Mouse (Mus musculus) limb, embryonic 14.5 days (tissue): ENCODE measurements around the gene Gm28372. TPM values are rescaled to one million over a fixed set of nuclear protein-coding genes. Genes with fewer than 3 reads are reported as not detected.
A peak's percentile ranks its signal among the peaks of the same experiment; 100 is the strongest.

Experiments
- ATAC-seq: fragments of 200-750 bp; cut with Nextera tagmentation; 2 replicates; pipeline ENCODE4 v1.8.0; 2017; ENCODE audit warnings: low read depth, moderate number of reproducible peaks, moderate TSS enrichment; ENCODE audit not compliant: low FRiP score
- DNase-seq: peaks from one replicate; pipeline ENCODE4 v3.0.0-alpha.2; 2015; ENCODE audit warnings: low spot score
- H3K27ac ChIP-seq: fragments of 300-500 bp; sonication (generic); replicated peaks from 2 replicates; pipeline ENCODE4 v1.5.1; 2014; ENCODE audit warnings: low read depth, mild to moderate bottlenecking, low read length, moderate library complexity, mixed read lengths
- H3K27me3 ChIP-seq: fragments of 300-500 bp; sonication (generic); 2 replicates; pipeline ENCODE4 v1.6.1; 2014; ENCODE audit warnings: low read length, mixed read lengths; ENCODE audit not compliant: control insufficient read depth, insufficient read depth
- H3K36me3 ChIP-seq: fragments of 300-500 bp; sonication (generic); 2 replicates; pipeline ENCODE4 v1.6.1; 2014; ENCODE audit warnings: mild to moderate bottlenecking, low read length, moderate library complexity, mixed read lengths; ENCODE audit not compliant: control insufficient read depth, insufficient read depth
- H3K4me1 ChIP-seq: fragments of 300-500 bp; sonication (generic); 2 replicates; pipeline ENCODE4 v1.6.1; 2014; ENCODE audit warnings: antibody characterized with exemption, low read length, mixed read lengths; ENCODE audit not compliant: control insufficient read depth, insufficient read depth
- H3K4me2 ChIP-seq: fragments of 300-500 bp; sonication (generic); replicated peaks from 2 replicates; pipeline ENCODE4 v1.6.1; 2014; ENCODE audit warnings: low read depth, mild to moderate bottlenecking, low read length, moderate library complexity; ENCODE audit not compliant: severe bottlenecking
- H3K4me3 ChIP-seq: fragments of 300-500 bp; sonication (generic); replicated peaks from 2 replicates; pipeline ENCODE4 v1.5.1; 2014; ENCODE audit warnings: low read length
- H3K9ac ChIP-seq: fragments of 300-500 bp; sonication (generic); 2 replicates; pipeline ENCODE4 v1.6.1; 2014; ENCODE audit warnings: mild to moderate bottlenecking, low read depth, low read length, moderate library complexity; ENCODE audit not compliant: severe bottlenecking
- H3K9me3 ChIP-seq: fragments of 300-500 bp; sonication (generic); 2 replicates; pipeline ENCODE4 v1.6.1; 2016; ENCODE audit warnings: low read length; ENCODE audit not compliant: control insufficient read depth
- POLR2A ChIP-seq: fragments of 200-500 bp; IDR thresholded peaks from 2 replicates; pipeline ENCODE4 v1.8.0; 2012; ENCODE audit warnings: inconsistent platforms, mild to moderate bottlenecking, moderate library complexity, borderline replicate concordance; ENCODE audit not compliant: insufficient read depth, insufficient read length; ENCODE audit errors: extremely low read depth
- WGBS: fragments of 180-500 bp; shearing (Covaris S2); extraction: QIAGEN DNeasy Blood & Tissue Kit; methylation state at CpG from one replicate; pipeline ENCODE4 v1.1.7; 2014; 5-methylcytosine and 5-hydroxymethylcytosine counted together
- polyA plus RNA-seq, 2 experiments: library from polyadenylated mRNA; depleted of rRNA in 1 of 2; stranded (reverse) in 1 of 2; unstranded in 1 of 2; fragments of >200 nt; fragmentation: Nextera tagmentation in 1 of 2; extraction: Ambion mirVana in 1 of 2; gene quantifications; 2 replicates each; pipeline versions ENCODE4 v1.2.1 to v1.2.3; 2012 to 2014

The Gm28372 gene
- not detected in 2 replicates for polyA plus RNA-seq (2012; rRNA removed)
- polyA plus RNA-seq (2014; fragmentation: Nextera tagmentation; extraction: Ambion mirVana), result not detected in 2 replicates

GRCm38 (mm10) chr2:130404939-130405338 lies at the start of gene Gm28372, which contains the start of gene 1700020A23Rik:
Gene Gm28372 (plus strand): TSS chr2:130405239.
Gene 1700020A23Rik (plus strand): TSS chr2:130405259.
- H3K9ac ChIP-seq, result no peak within 1 kb of the TSS
- no peak within 1 kb of the TSS for H3K4me3 ChIP-seq
- ATAC-seq (no peak), DNase-seq (no peak)
- H3K27me3 ChIP-seq, result no peaks in the 10 kb centered on the region
- no peaks in the 10 kb centered on the region for H3K9me3 ChIP-seq
- H3K4me1 ChIP-seq, result peaks cover 30% of the 10 kb centered on the region
- no peak for TF ChIP-seq POLR2A
- no peaks in the 10 kb centered on the region for H3K36me3 ChIP-seq
- WGBS, result 92% methylated on average over 1 of the region's 1 CpGs
- no peak within 1 kb of the TSS for H3K4me2 ChIP-seq
- no peak within 1 kb of the TSS for H3K27ac ChIP-seq

DNA sequence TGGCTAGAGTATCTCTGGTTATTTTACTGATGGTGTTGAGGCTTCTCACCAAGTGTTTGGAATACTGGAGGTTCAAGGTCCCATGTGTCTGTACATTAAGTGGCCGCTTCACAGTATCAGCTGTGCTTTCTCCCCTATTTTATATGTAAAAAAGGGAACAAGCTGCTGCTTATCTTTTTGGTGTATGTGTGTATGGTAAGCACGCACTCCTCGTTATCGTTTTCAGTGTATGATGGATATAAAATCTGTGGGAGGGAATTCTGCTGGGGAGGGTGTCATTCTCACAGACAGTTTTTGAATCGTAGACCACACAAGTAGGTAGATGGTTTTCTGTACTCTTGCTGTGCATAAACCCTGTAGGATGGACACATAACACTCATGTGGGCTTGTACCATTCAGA lies 47.5 kb upstream of the Gm28372 start:
- H3K27me3 ChIP-seq, result peaks cover 47% of the 10 kb centered on the region
- H3K9ac ChIP-seq, result no peak overlapping the region
- no peak for TF ChIP-seq POLR2A
- 92% methylated on average over 5 of the region's 5 CpGs for WGBS
- H3K4me1 ChIP-seq, result no peaks in the 10 kb centered on the region
- H3K4me2 ChIP-seq, result no peak overlapping the region
- no peak overlapping the region for H3K27ac ChIP-seq
- H3K36me3 ChIP-seq, result no peaks in the 10 kb centered on the region
- ATAC-seq (no peak), DNase-seq (no peak)
- no peak overlapping the region for H3K4me3 ChIP-seq
- no peaks in the 10 kb centered on the region for H3K9me3 ChIP-seq

DNA sequence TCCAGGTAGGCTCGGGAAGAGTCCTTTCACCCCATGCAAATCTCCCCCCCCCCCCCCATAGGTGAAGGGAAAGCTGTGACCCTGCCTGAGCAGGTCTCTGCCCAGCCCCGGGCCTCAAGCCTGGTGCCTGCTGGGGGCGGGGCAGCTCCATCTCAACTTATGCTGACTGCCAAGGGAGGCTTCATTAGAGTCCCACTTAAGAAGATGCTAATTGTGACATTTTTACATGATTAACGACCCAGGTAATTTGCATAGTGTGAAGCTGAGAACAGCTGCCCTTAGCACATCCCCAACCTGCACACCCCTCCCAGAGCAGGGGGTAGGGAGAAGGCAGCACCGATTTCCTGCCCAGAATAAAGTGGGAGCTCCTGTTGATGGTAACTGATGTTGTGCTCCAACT lies 46.2 kb upstream of the Gm28372 start:
- Histone ChIP-seq H3K4me3 (no peak overlapping the region), H3K27ac (no peak overlapping the region), H3K27me3 (peaks cover 60% of the 10 kb centered on the region), H3K4me2 (no peak overlapping the region), H3K4me1 (no peaks in the 10 kb centered on the region), H3K36me3 (no peaks in the 10 kb centered on the region), H3K9ac (no peak overlapping the region), H3K9me3 (no peaks in the 10 kb centered on the region)
- DNase-seq (no peak), ATAC-seq (no peak)
- TF ChIP-seq POLR2A, result no peak
- 13% methylated on average over 5 of the region's 5 CpGs for WGBS

DNA sequence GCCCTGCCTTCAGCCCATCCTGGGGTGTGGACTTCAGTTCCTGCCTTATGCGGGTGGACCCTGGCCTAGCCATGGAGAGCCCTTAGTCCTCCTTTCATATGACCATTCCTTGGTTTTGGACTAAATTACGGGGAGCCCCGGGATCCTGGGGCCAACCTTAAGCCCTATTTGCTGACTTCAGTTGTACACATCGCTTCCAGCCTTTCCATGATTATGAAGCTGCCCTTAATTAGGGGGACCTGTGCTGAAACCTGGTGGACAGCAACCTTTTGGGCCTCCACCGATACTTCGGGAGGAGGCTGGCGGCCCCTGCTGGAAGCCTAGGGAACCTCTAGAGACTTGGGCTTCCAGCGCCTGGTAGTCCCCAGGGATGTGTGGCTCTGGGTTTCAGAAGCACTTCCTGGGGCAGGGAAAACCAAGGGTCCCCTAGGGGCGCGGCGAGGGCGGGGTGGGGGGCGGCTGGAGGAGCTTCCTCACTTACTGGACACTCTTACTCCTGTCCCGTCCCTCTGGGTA lies 42.5 kb upstream of the Gm28372 start:
- TF ChIP-seq POLR2A, result no peak
- no peak overlapping the region for H3K9ac ChIP-seq
- H3K4me1 ChIP-seq, result no peaks in the 10 kb centered on the region
- H3K9me3 ChIP-seq, result no peaks in the 10 kb centered on the region
- H3K36me3 ChIP-seq, result no peaks in the 10 kb centered on the region
- H3K4me3 ChIP-seq, result no peak overlapping the region
- DNase-seq, result peak; percentile 69
- peaks cover 79% of the 10 kb centered on the region for H3K27me3 ChIP-seq
- WGBS, result 4% methylated on average over 14 of the region's 14 CpGs
- ATAC-seq, result no peak
- H3K4me2 ChIP-seq, result no peak overlapping the region
- no peak overlapping the region for H3K27ac ChIP-seq

DNA sequence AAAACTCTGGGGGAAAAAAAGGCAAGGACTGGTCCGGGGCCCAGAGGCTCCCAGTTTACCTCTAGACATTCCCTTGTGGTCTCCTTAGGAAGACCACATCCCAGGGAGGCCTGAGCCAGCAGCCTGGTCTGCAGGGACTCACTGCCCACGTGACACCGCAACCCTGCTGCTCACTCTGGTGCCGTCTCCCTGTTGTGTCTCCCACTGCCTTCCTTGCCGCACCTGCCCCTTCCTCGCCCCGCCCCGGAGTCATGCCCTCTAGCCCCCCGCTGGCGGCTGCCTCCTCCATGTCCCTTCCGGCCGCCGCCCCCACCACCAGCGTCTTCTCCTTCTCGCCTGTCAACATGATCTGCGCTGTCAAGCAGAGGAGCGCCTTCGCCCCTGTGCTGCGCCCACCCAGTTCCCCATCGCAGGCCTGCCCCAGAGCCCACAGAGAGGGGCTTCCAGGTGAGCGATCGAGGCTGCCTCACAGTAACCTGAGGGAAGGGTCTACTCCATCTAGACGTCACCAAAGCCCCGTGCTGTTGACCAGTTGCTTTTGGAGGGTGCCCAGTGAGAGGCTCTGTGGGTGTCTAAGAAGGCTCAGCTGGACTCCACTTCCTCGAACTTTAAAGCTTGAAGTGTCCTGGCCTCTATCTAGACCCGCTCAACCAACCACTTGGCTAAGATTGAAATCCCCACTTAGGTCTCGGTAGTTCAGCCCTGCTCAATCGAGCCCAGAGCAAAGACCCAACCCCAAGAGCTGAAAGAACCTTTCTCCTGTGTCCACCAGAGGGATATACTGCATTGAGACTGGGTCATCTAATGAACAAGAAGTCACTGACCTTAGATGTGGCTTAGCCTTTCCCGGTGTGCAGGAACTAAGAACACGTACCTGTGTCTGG lies 39.6 kb upstream of the Gm28372 start:
- Histone ChIP-seq H3K4me2 (peak overlapping the region; percentile 44), H3K9me3 (no peaks in the 10 kb centered on the region)
- WGBS, result 6% methylated on average over 27 of the region's 30 CpGs

More for the DNA sequence above, 39.6 kb upstream of the Gm28372 start:
- Histone ChIP-seq H3K27ac (no peak overlapping the region), H3K9ac (peak overlapping the region; percentile 5), H3K36me3 (no peaks in the 10 kb centered on the region), H3K4me1 (no peaks in the 10 kb centered on the region), H3K27me3 (peaks cover 53% of the 10 kb centered on the region), H3K4me3 (peak overlapping the region; percentile 23)
- ATAC-seq (0 out of 2 replicates have a peak, but pooled peaks have one; percentile 41), DNase-seq (no peak)
- TF ChIP-seq POLR2A, result no peak
